Mouse (Mus musculus) brain, embryonic 14.5 days (tissue): Measurements from ENCODE around the gene Olfr376.

Experiments used
- CTCF ChIP-seq: fragments of 200-500 bp; IDR thresholded peaks from 2 replicates; pipeline ENCODE4 v1.5.1; 2012; ENCODE audit warnings: inconsistent platforms, mild to moderate bottlenecking, moderate library complexity, borderline replicate concordance; ENCODE audit not compliant: insufficient read depth, insufficient read length; ENCODE audit errors: extremely low read depth
- POLR2A ChIP-seq: fragments of 200-500 bp; IDR thresholded peaks from 2 replicates; pipeline ENCODE4 v1.6.1; 2012; ENCODE audit warnings: mild to moderate bottlenecking, inconsistent platforms, borderline replicate concordance; ENCODE audit not compliant: poor library complexity, insufficient read depth, insufficient read length, severe bottlenecking; ENCODE audit errors: extremely low read depth

- TF ChIP-seq CTCF: no peak
- TF ChIP-seq POLR2A: no peak
Observed at GRCm38 (mm10) chr11:73327361-73327760, 43.7 kb upstream of the Olfr376 start.
